ENCODE assay signal across 10 mouse cellular contexts in genomic region chr7:79799506-79799905, GRCm38 (mm10). TPM values are rescaled to one million over a fixed set of nuclear protein-coding genes. Genes with fewer than 3 reads are reported as not detected.
"Had no signal": no experiment of that assay in that cellular context is flagged by ENCODE, and none has a peak within 500 bp of the region (broad histone marks: within the 10 kb centered on the region; RNA-seq: fewer than 3 reads in every experiment).

No protein-coding gene starts in this region.

- H3K36me3 ChIP-seq: kidney, embryonic 15.5 days; liver, embryonic 15.5 days; midbrain, embryonic 12.5 days; stomach, embryonic 15.5 days had no signal

- H3K4me1 ChIP-seq: stomach, embryonic 15.5 days had no signal

- H3K4me3 ChIP-seq: kidney, embryonic 15.5 days; liver, embryonic 15.5 days; megakaryocyte, embryonic 14.5 days; midbrain, embryonic 12.5 days; stomach, embryonic 15.5 days had no signal

- H3K9me3 ChIP-seq: kidney, embryonic 15.5 days; liver, embryonic 15.5 days; megakaryocyte, embryonic 14.5 days; midbrain, embryonic 12.5 days; stomach, embryonic 15.5 days had no signal

- ATAC-seq: midbrain, embryonic 16.5 days had no signal

- H3K27ac ChIP-seq: kidney, embryonic 15.5 days; liver, embryonic 15.5 days; macrophage; midbrain, embryonic 12.5 days; stomach, embryonic 15.5 days had no signal

- H3K4me2 ChIP-seq: kidney, embryonic 15.5 days; liver, embryonic 11.5 days; liver, embryonic 15.5 days; midbrain, embryonic 12.5 days; stomach, embryonic 15.5 days had no signal

- H3K9ac ChIP-seq: kidney, embryonic 15.5 days; liver, embryonic 15.5 days; midbrain, embryonic 12.5 days; stomach, embryonic 15.5 days had no signal

RNA-seq across cellular contexts. Expression of gene Mesp1, which starts 5.9 kb away (rescaled TPM):
- polyA plus RNA-seq: kidney, embryonic 15.5 days; liver, embryonic 11.5 days; liver, embryonic 15.5 days; macrophage; midbrain, embryonic 12.5 days; neural tube, embryonic 14.5 days; spleen, adult 2 months had no signal

RNA-seq across cellular contexts. Expression of gene Mesp2, which starts 11.0 kb away (rescaled TPM):
- polyA plus RNA-seq: liver, embryonic 15.5 days; macrophage had no signal

RNA-seq across cellular contexts. Expression of gene Wdr93, which starts 56.5 kb away (rescaled TPM):
- polyA plus RNA-seq: liver, embryonic 11.5 days; spleen, adult 2 months had no signal
